Mouse (Mus musculus): ENCODE data around the gene Amph.
"Not testable (repeated sequence)": the region's sequence is repeated elsewhere in the genome, so short reads cannot be mapped to it uniquely, and the experiment has no call there.

Amph gene

GRCm38 (mm10) chr13:19026923-19027322 lies 78.9 kb downstream of the Amph start:
- DNase-seq, result no peak

- no peak for DNase-seq
Observed at GRCm38 (mm10) chr13:19027766-19028350, 79.9 kb downstream of the Amph start.

- DNase-seq, result no peak
Observed at GRCm38 (mm10) chr13:19031916-19032688, 84.1 kb downstream of the Amph start.

DNA sequence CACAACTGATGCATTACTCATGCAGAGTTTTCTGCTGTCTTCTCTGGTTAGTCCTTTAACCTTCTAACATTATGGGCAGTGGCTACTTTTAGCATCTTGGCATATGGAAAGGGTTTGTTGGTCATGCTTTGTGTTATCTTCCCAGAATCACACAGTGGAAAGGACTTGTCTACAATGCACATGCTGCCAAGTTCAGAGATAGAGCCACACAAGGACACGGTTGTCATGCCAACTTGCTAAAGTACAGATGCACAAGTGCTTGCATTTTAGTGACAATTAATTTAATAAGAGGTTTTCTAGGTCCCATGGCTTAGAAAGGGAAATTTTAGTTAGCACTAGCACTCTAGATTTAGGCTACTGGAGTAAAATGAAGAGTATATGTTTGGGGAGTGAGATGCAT lies 104.1 kb downstream of the Amph start:
- no peak for DNase-seq

GRCm38 (mm10) chr13:19054504-19054903 lies 106.5 kb downstream of the Amph start:
- DNase-seq, result no peak

- DNase-seq, result no peak
Observed at GRCm38 (mm10) chr13:19072261-19072660, 124.3 kb downstream of the Amph start.

DNA sequence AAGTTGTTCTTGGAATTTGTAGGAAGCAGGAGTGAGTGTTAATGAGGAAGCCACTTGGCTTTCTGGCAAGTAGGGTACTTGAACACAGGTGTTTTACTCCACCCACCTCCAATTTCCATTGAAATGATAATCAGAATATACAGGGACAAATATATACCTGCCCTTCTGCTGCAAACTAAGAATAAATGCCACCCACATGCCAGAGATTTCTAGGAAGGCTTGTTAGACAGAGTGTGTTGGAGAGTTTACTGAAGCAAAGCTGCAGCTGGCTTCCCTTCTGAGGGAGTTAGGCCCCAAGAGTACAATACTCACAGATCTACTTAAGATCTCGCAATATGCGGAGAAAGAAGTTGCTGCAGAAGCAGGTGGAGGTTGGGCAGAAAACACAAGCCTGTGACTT lies 129.4 kb downstream of the Amph start:
- DNase-seq, result no peak

DNA sequence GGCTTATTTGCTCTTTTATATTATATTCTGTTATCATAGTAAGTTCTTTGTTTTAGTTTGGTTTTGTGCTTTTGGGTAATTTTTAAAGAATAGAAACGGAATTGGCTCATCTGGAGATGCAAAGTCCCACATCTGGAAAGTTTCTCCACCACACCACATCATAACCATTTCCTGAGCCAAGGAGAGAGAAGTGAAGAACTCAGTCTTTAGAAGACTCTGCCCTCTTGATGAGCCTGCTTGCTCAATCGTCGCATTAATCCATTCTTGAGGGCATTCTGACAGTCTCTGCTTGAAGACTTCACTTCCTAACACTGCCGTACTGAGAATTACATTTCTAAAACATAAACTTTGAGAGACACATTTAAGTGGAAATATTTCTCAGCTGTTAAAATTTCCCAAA lies 133.9 kb downstream of the Amph start:
- DNase-seq, result no peak

DNA sequence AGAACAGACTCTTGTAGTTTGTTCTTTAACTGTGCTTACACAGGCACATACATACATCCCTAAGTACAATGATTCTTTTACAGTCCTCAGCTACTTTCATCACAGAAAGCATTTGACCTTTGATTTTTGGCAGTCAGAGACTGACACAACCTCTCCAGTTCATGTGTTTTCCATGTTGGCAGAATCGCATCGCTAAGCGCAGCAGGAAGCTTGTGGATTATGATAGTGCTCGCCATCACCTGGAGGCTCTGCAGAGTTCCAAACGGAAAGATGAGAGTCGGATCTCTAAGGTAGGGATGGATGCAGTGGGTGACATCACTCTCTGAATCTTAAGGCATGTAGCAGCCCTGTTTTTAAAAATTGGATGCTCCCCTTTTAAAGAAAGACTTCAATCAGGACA lies 146.6 kb downstream of the Amph start:
- no peak for DNase-seq

DNA sequence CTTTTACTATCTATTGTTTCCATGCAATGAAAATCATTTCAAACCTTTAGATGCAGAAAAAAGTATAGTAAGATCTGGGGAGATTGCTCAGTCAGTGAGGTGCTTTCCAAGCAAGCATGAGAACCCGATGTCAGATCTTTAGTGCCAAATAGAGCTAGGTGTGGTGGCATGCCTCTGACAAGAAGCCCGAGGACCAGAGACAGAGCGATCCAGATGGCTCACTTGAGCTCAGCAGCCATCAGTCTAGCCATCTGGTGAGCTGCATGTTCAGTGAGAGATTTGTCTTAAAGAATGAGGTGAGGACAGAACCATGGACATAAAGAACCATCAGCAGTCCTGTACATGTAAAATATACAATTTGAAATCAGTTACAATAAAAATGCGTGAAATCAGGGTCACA lies 149.1 kb downstream of the Amph start:
- DNase-seq, result no peak

- DNase-seq, result no peak
Observed at GRCm38 (mm10) chr13:19101889-19102402, 153.9 kb downstream of the Amph start.

DNA sequence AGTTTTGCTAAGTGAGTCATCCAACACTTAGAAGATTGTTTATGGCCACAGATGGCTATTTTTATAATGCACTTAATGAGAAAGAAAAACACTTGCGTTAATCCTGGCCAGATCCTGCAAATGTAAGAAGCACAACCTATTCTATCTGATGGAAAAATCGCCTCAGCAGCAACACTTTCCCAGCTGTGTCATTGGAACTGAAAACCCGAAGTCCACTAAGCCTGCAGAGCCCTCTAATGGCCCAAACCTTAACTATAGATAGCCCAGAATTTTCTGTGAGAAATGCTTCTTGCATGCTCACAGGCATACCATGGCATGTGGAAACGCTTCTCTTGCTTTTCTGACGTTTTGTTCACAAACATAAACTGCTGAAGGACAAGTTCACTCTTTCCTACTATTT lies 158.4 kb downstream of the Amph start:
- no peak for DNase-seq

DNA sequence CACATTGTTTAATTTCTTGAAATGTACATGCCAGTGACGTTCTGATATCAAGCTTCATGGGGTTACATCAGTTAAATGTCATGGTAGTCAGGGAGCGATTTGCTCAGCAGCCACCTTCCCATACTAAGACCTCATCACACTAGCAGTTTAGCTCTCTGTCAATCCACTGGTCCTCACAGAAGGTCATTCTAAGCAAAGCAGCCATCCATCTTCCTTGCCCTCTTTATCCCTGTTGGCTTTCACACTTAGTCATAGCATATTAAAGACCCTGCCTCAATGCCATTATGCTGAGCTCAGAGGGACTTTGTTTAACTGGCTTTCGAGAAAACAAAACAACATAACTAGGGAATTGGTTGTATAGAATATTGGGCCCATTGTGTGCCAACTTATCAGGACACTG lies 161.3 kb downstream of the Amph start:
- DNase-seq, result no peak

- no peak for DNase-seq
Observed at GRCm38 (mm10) chr13:19113034-19113922, 165.3 kb downstream of the Amph start.

DNA sequence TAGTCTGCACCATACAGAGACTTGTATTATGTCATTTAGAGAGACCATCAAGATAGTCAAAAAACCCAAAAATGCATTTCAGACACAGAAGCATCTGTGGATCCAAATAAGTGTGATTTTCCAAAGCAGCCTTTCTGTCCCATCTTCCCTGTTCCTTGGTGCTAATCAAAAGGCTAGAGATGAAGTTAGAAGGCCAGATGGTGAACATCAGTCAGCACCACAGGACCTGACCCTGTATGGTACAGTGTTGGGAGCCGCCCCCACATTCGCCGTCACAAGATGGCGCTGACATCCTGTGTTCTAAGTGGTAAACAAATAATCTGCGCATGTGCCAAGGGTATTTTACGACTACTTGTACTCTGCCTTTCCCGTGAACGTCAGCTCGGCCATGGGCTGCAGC lies 166.8 kb downstream of the Amph start:
- not testable (repeated sequence) for DNase-seq

GRCm38 (mm10) chr13:19126912-19127552 lies 179.0 kb downstream of the Amph start:
- DNase-seq, result no peak

DNA sequence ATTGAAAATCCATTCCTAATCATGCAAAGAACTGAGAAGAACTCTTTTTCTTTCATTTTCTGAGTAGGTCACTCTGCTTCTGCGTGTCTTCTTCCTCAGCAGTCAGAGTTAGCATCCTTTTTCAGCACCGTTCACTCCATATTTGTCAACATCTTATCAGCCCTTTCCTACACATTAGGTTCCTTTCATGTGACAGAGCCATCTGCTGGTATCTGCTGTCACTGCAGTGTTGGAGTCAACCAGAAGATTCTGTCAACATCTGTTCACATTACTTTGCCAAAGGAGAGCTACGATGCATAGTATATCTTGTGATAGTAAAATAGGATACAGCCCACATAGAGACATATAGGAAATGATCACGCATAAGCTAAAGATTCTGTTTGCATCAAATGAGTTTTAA lies 185.8 kb downstream of the Amph start:
- DNase-seq, result peak; percentile 22 to 35

- DNase-seq, result no peak
Observed at GRCm38 (mm10) chr13:19137212-19137611, 189.2 kb downstream of the Amph start.

- DNase-seq, result no peak
Observed at GRCm38 (mm10) chr13:19137932-19138331, 189.9 kb downstream of the Amph start.

- DNase-seq, result no peak
Observed at GRCm38 (mm10) chr13:19138550-19138949, 190.5 kb downstream of the Amph start.

DNA sequence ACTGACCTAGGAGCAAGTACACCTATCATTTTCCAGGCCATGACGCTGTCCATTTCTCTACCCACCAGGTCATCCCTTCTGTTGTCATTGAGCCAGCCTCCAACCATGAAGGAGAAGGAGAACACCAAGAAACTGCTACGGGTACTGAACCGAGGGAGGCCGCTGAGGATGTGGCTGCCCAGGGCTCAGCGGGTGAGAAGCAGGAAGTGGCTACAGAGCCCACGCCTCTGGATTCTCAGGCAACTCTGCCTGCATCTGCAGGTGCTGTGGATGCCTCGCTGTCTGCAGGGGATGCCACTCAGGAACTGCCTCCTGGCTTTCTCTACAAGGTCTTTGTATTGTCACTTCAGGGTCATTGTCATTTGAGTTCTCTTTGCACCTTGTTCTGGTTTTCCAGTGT lies 191.1 kb downstream of the Amph start:
- DNase-seq, result peak; percentile 52 to 66

DNA sequence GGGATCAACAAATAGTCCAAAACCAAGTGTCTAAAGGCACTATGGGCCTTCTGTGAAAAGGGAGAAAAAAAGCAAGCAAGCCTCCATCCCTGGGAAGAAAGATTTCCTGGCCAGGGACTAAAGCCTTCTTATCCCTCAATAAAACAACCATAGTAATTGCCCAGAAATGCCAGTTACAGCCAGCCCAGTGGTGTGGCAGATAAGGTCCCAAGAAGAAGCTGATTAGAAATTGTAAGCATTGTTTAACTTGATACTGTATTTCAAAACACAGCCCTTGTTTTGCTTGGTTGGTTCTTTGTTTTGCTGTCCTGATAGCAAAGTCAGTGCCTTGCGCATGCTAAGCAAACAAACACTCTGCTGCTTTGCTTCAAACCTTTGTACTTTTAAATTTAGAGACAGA lies 191.8 kb downstream of the Amph start:
- DNase-seq, result no peak

DNA sequence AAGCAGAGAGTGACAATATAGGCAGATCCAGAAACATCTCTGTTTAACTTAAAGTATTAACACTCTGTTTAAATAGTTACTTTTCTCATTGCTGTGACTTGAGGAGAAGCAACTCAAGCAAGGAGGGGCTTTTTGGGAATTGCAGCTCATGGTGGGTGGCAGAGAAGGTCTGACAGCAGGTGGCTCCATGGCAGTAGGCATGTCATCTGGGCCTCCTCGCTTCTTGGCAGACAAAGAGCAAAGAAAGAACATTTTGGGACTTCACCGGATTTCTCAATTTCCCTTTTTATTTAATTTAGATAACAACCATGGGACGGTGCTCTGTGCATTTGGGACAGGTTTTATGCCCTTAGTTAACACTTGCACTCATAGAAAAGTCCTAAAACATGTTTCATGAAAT lies 195.8 kb downstream of the Amph start:
- DNase-seq, result no peak
